In genomic region chr12:52908448-52909066, GRCm38 (mm10) we compare ENCODE assay signal across 29 mouse cellular contexts.
DNase-seq lines count a peak whose midpoint lies in the region; ATAC-seq lines count a peak whose summit lies in the region.
"Had no signal": no experiment of that assay in that cellular context is flagged by ENCODE, and none has a peak within 500 bp of the region (broad histone marks: within the 10 kb centered on the region; RNA-seq: fewer than 3 reads in every experiment).

No protein-coding gene starts in this region.

- H3K27me3 ChIP-seq in midbrain, embryonic 15.5 days (replicated peaks): no peaks in the 10 kb centered on the region
- H3K27me3 ChIP-seq in midbrain, embryonic 11.5 days (ENCODE audit: control insufficient read depth, insufficient read depth, low read length): no peaks in the 10 kb centered on the region
- no peaks in the 10 kb centered on the region for H3K27me3 ChIP-seq in megakaryocyte, embryonic 14.5 days (replicated peaks)
- H3K27me3 ChIP-seq: embryonic facial prominence, embryonic 12.5 days; forebrain, embryonic 15.5 days; hindbrain, embryonic 12.5 days; intestine, embryonic 15.5 days; liver, embryonic 15.5 days; neural tube, embryonic 15.5 days had no signal

- H3K4me3 ChIP-seq in midbrain, embryonic 15.5 days: no peak overlapping the region
- H3K4me3 ChIP-seq in midbrain, embryonic 11.5 days (ENCODE audit: low read depth, low read length): no peak overlapping the region
- peak overlapping the region; percentile 85 for H3K4me3 ChIP-seq in megakaryocyte, embryonic 14.5 days (replicated peaks)
- H3K4me3 ChIP-seq: embryonic facial prominence, embryonic 12.5 days; forebrain, embryonic 10.5 days; forebrain, embryonic 15.5 days; gastrocnemius, adult 2 months; hindbrain, embryonic 12.5 days; intestine, embryonic 15.5 days; layer of hippocampus, adult 2 months; liver, embryonic 15.5 days; neural tube, embryonic 15.5 days had no signal

- H3K4me1 ChIP-seq in midbrain, embryonic 15.5 days: peaks cover 9% of the 10 kb centered on the region; the same call in 1 of the 2 replicates
- no peaks in the 10 kb centered on the region for H3K4me1 ChIP-seq in midbrain, embryonic 11.5 days (ENCODE audit: control insufficient read depth, insufficient read depth, low read length)
- H3K4me1 ChIP-seq in megakaryocyte, embryonic 14.5 days: peaks cover 6% of the 10 kb centered on the region
- H3K4me1 ChIP-seq: intestine, embryonic 15.5 days; liver, embryonic 15.5 days had no signal

- DNase-seq in midbrain, embryonic 11.5 days (ENCODE audit: low spot score, missing footprints): no peak
- no peak for DNase-seq in thymus, postnatal 14 days
- DNase-seq in right cerebral cortex, postnatal 14 days: no peak
- DNase-seq in left cerebral cortex, adult 8-10 months (ENCODE audit: low spot score in 2 of 2): no peak
- DNase-seq: adrenal gland, postnatal 25 days; cerebellum, adult 8-10 months; cerebellum, postnatal 25 days; embryo, embryonic 11 days; gastrocnemius, adult 2 months; gastrocnemius, postnatal 36 days; heart, postnatal 14 days; kidney, adult 2 months; kidney, postnatal 36 days; lung, embryonic 14.5 days; lung, postnatal 14 days; thymus, adult 2 months had no signal

- ATAC-seq in midbrain, embryonic 15.5 days (replicated peaks): 0 out of 2 replicates have a peak, but pooled peaks have one; percentile 46
- no peak for ATAC-seq in midbrain, embryonic 11.5 days (ENCODE audit: low FRiP score)
- ATAC-seq in granulocyte monocyte progenitor cell, adult 5-6 weeks (replicated peaks; ENCODE audit: poor library complexity, severe bottlenecking): peak; percentile 73
- ATAC-seq: CD4-positive, CD25-positive, alpha-beta regulatory T cell, adult 4 months; forebrain, embryonic 15.5 days; hindbrain, postnatal 0 days; intestine, embryonic 15.5 days had no signal

- H3K4me2 ChIP-seq in midbrain, embryonic 15.5 days: no peak overlapping the region
- H3K4me2 ChIP-seq in midbrain, embryonic 11.5 days: no peak overlapping the region
- H3K4me2 ChIP-seq: embryonic facial prominence, embryonic 12.5 days; forebrain, embryonic 15.5 days; hindbrain, embryonic 12.5 days; intestine, embryonic 15.5 days; liver, embryonic 15.5 days; lung, embryonic 14.5 days; neural tube, embryonic 15.5 days had no signal

- 61% methylated on average over 13 of the region's 13 CpGs for WGBS in midbrain, embryonic 15.5 days
- WGBS in midbrain, embryonic 11.5 days: 68% methylated on average over 13 of the region's 13 CpGs

- H3K27ac ChIP-seq in midbrain, embryonic 15.5 days: no peak overlapping the region
- no peak overlapping the region for H3K27ac ChIP-seq in midbrain, embryonic 11.5 days (ENCODE audit: low read depth, low read length)
- H3K27ac ChIP-seq: embryonic facial prominence, embryonic 12.5 days; forebrain, embryonic 10.5 days; forebrain, embryonic 15.5 days; gastrocnemius, adult 2 months; hindbrain, embryonic 12.5 days; hindbrain, postnatal 0 days; intestine, embryonic 15.5 days; layer of hippocampus, adult 2 months; liver, embryonic 15.5 days; neural tube, embryonic 15.5 days had no signal

- no peaks in the 10 kb centered on the region for H3K9me3 ChIP-seq in midbrain, embryonic 15.5 days
- no peaks in the 10 kb centered on the region for H3K9me3 ChIP-seq in midbrain, embryonic 11.5 days (ENCODE audit: control insufficient read depth, low read length)
- H3K9me3 ChIP-seq in megakaryocyte, embryonic 14.5 days: no peaks in the 10 kb centered on the region
- H3K9me3 ChIP-seq: embryonic facial prominence, embryonic 12.5 days; forebrain, embryonic 10.5 days; forebrain, embryonic 15.5 days; hindbrain, embryonic 12.5 days; intestine, embryonic 15.5 days; liver, embryonic 15.5 days; neural tube, embryonic 15.5 days had no signal

- H3K9ac ChIP-seq in midbrain, embryonic 15.5 days: no peak overlapping the region
- no peak overlapping the region for H3K9ac ChIP-seq in midbrain, embryonic 11.5 days (ENCODE audit: low read length)
- H3K9ac ChIP-seq: forebrain, embryonic 15.5 days; hindbrain, embryonic 12.5 days; intestine, embryonic 15.5 days; liver, embryonic 15.5 days; lung, embryonic 14.5 days; neural tube, embryonic 15.5 days had no signal

- 0 out of 2 replicates have a peak, but pooled peaks cover 3% of the 10 kb centered on the region for H3K36me3 ChIP-seq in midbrain, embryonic 15.5 days (replicated peaks)
- H3K36me3 ChIP-seq in midbrain, embryonic 11.5 days (ENCODE audit: control insufficient read depth, insufficient read depth, low read length): no peaks in the 10 kb centered on the region
- no peaks in the 10 kb centered on the region for H3K36me3 ChIP-seq in megakaryocyte, embryonic 14.5 days (replicated peaks; ENCODE audit: low read length)
- H3K36me3 ChIP-seq: embryonic facial prominence, embryonic 12.5 days; forebrain, embryonic 10.5 days; forebrain, embryonic 15.5 days; hindbrain, embryonic 12.5 days; intestine, embryonic 15.5 days; liver, embryonic 15.5 days; neural tube, embryonic 15.5 days had no signal
